ENCODE assay signal across 31 mouse cellular contexts in the genomic region with DNA sequence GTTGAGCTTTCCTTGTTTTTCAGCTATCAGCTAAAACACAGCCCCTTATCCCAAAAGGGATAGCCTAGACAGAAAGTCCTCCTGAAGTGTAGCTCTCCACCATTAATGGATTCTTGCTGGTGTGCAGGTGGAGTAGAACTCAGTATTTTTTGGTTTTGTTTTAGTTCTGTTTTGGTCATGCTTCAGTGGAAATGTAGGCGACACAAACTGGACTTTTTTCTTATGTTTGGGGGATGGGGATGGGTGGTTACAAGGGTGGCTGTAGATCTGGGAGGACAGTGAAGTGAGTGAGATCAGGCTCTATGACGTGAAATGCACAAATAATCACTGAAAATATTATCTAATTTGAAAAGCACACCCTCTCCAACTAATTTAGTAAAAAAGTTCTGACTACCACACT.
"Had no signal": no experiment of that assay in that cellular context is flagged by ENCODE, and none has a peak within 500 bp of the region (broad histone marks: within the 10 kb centered on the region; RNA-seq: fewer than 3 reads in every experiment).

No protein-coding gene starts in this region.

- H3K36me3 ChIP-seq: limb, embryonic 10.5 days; limb, embryonic 12.5 days; limb, embryonic 13.5 days; limb, embryonic 15.5 days; liver, embryonic 12.5 days; liver, embryonic 13.5 days; liver, embryonic 15.5 days; lung, embryonic 15.5 days; midbrain, embryonic 10.5 days; midbrain, embryonic 12.5 days; midbrain, embryonic 13.5 days; midbrain, embryonic 15.5 days; neural tube, embryonic 12.5 days had no signal

- H3K4me3 ChIP-seq: limb, embryonic 10.5 days; limb, embryonic 12.5 days; limb, embryonic 13.5 days; limb, embryonic 15.5 days; liver, embryonic 12.5 days; liver, embryonic 13.5 days; liver, embryonic 15.5 days; lung, embryonic 15.5 days; megakaryocyte, embryonic 14.5 days; midbrain, embryonic 10.5 days; midbrain, embryonic 12.5 days; midbrain, embryonic 13.5 days; midbrain, embryonic 15.5 days; myocyte; neural tube, embryonic 12.5 days had no signal

- H3K27me3 ChIP-seq: limb, embryonic 12.5 days; limb, embryonic 13.5 days; limb, embryonic 15.5 days; liver, embryonic 12.5 days; liver, embryonic 13.5 days; liver, embryonic 15.5 days; lung, embryonic 15.5 days; megakaryocyte, embryonic 14.5 days; midbrain, embryonic 12.5 days; midbrain, embryonic 13.5 days; midbrain, embryonic 15.5 days; neural tube, embryonic 12.5 days had no signal

- ATAC-seq: liver, embryonic 12.5 days; liver, postnatal 0 days; midbrain, embryonic 13.5 days; midbrain, embryonic 15.5 days; midbrain, embryonic 16.5 days had no signal

- H3K9ac ChIP-seq: limb, embryonic 12.5 days; limb, embryonic 13.5 days; limb, embryonic 15.5 days; liver, embryonic 12.5 days; liver, embryonic 13.5 days; liver, embryonic 14.5 days; liver, embryonic 15.5 days; liver, postnatal 0 days; lung, embryonic 14.5 days; lung, embryonic 15.5 days; midbrain, embryonic 12.5 days; midbrain, embryonic 13.5 days; midbrain, embryonic 15.5 days; neural tube, embryonic 12.5 days had no signal

- H3K4me1 ChIP-seq: limb, embryonic 10.5 days; limb, embryonic 12.5 days; limb, embryonic 13.5 days; limb, embryonic 15.5 days; liver, embryonic 12.5 days; liver, embryonic 13.5 days; liver, embryonic 15.5 days; lung, embryonic 15.5 days; megakaryocyte, embryonic 14.5 days; midbrain, embryonic 10.5 days; midbrain, embryonic 12.5 days; midbrain, embryonic 13.5 days; midbrain, embryonic 15.5 days; neural tube, embryonic 12.5 days had no signal

- H3K9me3 ChIP-seq: limb, embryonic 10.5 days; limb, embryonic 12.5 days; limb, embryonic 13.5 days; limb, embryonic 15.5 days; liver, embryonic 12.5 days; liver, embryonic 13.5 days; liver, embryonic 15.5 days; lung, embryonic 15.5 days; megakaryocyte, embryonic 14.5 days; midbrain, embryonic 10.5 days; midbrain, embryonic 12.5 days; midbrain, embryonic 13.5 days; midbrain, embryonic 15.5 days; neural tube, embryonic 12.5 days had no signal

- DNase-seq: left cerebral cortex, postnatal 4 days; liver; liver, embryonic 13.5 days; liver, postnatal 0 days; lung, adult 18-20 months; lung, adult 2 months; lung, embryonic 14.5 days; lung, postnatal 10 days; lung, postnatal 14 days; lung, postnatal 36 days; lung, postnatal 4 days; midbrain, embryonic 14.5 days had no signal

- H3K4me2 ChIP-seq: limb, embryonic 12.5 days; limb, embryonic 13.5 days; limb, embryonic 15.5 days; liver, embryonic 11.5 days; liver, embryonic 12.5 days; liver, embryonic 13.5 days; liver, embryonic 15.5 days; lung, embryonic 14.5 days; lung, embryonic 15.5 days; midbrain, embryonic 11.5 days; midbrain, embryonic 12.5 days; midbrain, embryonic 13.5 days; midbrain, embryonic 15.5 days; neural tube, embryonic 12.5 days had no signal

- H3K27ac ChIP-seq: limb, embryonic 10.5 days; limb, embryonic 12.5 days; limb, embryonic 13.5 days; limb, embryonic 15.5 days; liver, embryonic 12.5 days; liver, embryonic 13.5 days; liver, embryonic 14.5 days; liver, embryonic 15.5 days; lung, embryonic 15.5 days; macrophage; midbrain, embryonic 10.5 days; midbrain, embryonic 12.5 days; midbrain, embryonic 13.5 days; midbrain, embryonic 15.5 days; neural tube, embryonic 12.5 days had no signal
